Mouse (Mus musculus) embryonic facial prominence, embryonic 15.5 days (tissue): ENCODE measurements around the gene Ppp1r12a. TPM values are rescaled to one million over a fixed set of nuclear protein-coding genes. Genes with fewer than 3 reads are reported as not detected.

ENCODE experiments used
- ATAC-seq: fragments of 200-750 bp; cut with Nextera tagmentation; 2 replicates; pipeline ENCODE4 v1.8.0; 2017; ENCODE audit warnings: low read depth, moderate TSS enrichment; ENCODE audit not compliant: insufficient number of reproducible peaks, low FRiP score, low TSS enrichment
- H3K27ac ChIP-seq: fragments of 300-500 bp; sonication (generic); replicated peaks from 2 replicates; pipeline ENCODE4 v1.5.1; 2015; ENCODE audit warnings: mild to moderate bottlenecking, inconsistent platforms
- H3K27me3 ChIP-seq: fragments of 300-500 bp; sonication (generic); 2 replicates; pipeline ENCODE4 v1.6.1; 2015; ENCODE audit warnings: inconsistent platforms
- H3K36me3 ChIP-seq: fragments of 300-500 bp; sonication (generic); 2 replicates; pipeline ENCODE4 v1.6.1; 2015; ENCODE audit warnings: mild to moderate bottlenecking, inconsistent platforms
- H3K4me1 ChIP-seq: fragments of 300-500 bp; sonication (generic); 2 replicates; pipeline ENCODE4 v1.6.1; 2015; ENCODE audit warnings: inconsistent platforms
- H3K4me2 ChIP-seq: fragments of 300-500 bp; sonication (generic); replicated peaks from 2 replicates; pipeline ENCODE4 v1.6.1; 2015; ENCODE audit warnings: mild to moderate bottlenecking, inconsistent platforms
- H3K4me3 ChIP-seq: fragments of 300-500 bp; sonication (generic); replicated peaks from 2 replicates; pipeline ENCODE4 v1.5.1; 2015; ENCODE audit warnings: mild to moderate bottlenecking, inconsistent platforms
- H3K9ac ChIP-seq: fragments of 300-500 bp; sonication (generic); 2 replicates; pipeline ENCODE4 v1.6.1; 2015; ENCODE audit warnings: inconsistent platforms
- H3K9me3 ChIP-seq: fragments of 300-500 bp; sonication (generic); replicated peaks from 2 replicates; pipeline ENCODE4 v1.6.1; 2016; ENCODE audit warnings: inconsistent platforms
- WGBS: fragments of 180-500 bp; shearing (Covaris S2); methylation state at CpG from one replicate; pipeline ENCODE4 v1.1.7; 2015; 5-methylcytosine and 5-hydroxymethylcytosine counted together
- polyA plus RNA-seq: library from polyadenylated mRNA; unstranded; fragments of >200 nt; fragmentation: Nextera tagmentation; extraction: Ambion mirVana; gene quantifications from 2 replicates; pipeline ENCODE4 v1.2.1, GENCODE M21; 2015

Ppp1r12a gene
- polyA plus RNA-seq, 1 experiment from 2014 or later, result 81.6 TPM

GRCm38 (mm10) chr10:108202126-108202525 is 40.1 kb downstream of the Ppp1r12a start:
- Histone ChIP-seq H3K36me3 (peaks cover 19% of the 10 kb centered on the region; the same call in 1 of the 2 replicates), H3K27ac (no peak overlapping the region), H3K4me2 (no peak overlapping the region), H3K9me3 (no peaks in the 10 kb centered on the region), H3K4me3 (no peak overlapping the region), H3K4me1 (no peaks in the 10 kb centered on the region), H3K9ac (no peak overlapping the region), H3K27me3 (no peaks in the 10 kb centered on the region)
- whole genome bisulfite sequencing, result 84% methylated on average over 4 of the region's 4 CpGs
- no peak for ATAC-seq

DNA sequence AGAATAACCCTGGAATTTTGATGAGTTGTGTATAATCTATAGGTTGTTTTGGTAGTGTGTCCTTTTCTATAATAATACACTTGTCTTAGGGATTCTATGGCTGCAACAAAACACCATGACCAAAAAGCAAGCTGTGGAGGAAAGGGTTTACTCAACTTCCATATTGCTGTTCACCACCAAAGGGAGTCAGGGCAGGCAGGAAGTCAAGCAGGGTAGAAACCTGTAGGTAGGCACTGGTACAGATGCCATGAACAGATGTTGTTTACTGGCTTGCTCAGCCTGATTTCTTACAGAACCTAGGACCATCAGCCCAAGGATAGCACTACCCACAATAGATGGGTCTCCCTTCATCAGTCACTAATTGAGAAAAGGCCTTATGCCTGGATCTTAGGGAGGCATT is 41.4 kb downstream of the Ppp1r12a start:
- no peak for ATAC-seq
- peaks cover 19% of the 10 kb centered on the region; the same call in 1 of the 2 replicates for H3K36me3 ChIP-seq
- no peaks in the 10 kb centered on the region for H3K9me3 ChIP-seq
- H3K4me1 ChIP-seq, result no peaks in the 10 kb centered on the region
- H3K4me2 ChIP-seq, result no peak overlapping the region
- H3K4me3 ChIP-seq, result no peak overlapping the region
- no peaks in the 10 kb centered on the region for H3K27me3 ChIP-seq
- no peak overlapping the region for H3K27ac ChIP-seq
- no peak overlapping the region for H3K9ac ChIP-seq

DNA sequence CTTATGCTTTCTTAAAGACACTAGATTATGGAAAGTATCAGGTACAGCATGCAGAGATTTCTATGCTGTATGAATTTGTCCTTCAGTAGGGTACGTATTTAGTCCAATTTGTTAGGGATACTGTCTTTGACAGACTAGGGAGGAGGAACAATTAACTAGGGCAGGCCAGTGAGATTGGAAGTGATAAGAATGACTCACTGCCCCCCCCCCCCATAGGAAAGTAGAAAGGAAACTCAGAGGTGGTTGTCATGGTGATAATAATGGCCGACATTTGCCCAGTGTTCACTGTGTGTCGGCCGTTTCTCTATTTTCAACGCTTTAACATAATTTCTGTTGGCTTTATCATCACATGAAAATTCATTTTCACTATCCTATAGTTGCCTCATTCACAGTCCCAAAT is 47.4 kb downstream of the Ppp1r12a start:
- Histone ChIP-seq H3K9me3 (no peaks in the 10 kb centered on the region), H3K36me3 (peaks cover 9% of the 10 kb centered on the region; the same call in 1 of the 2 replicates), H3K27ac (no peak overlapping the region), H3K4me1 (no peaks in the 10 kb centered on the region), H3K27me3 (no peaks in the 10 kb centered on the region), H3K9ac (no peak overlapping the region), H3K4me3 (no peak overlapping the region), H3K4me2 (no peak overlapping the region)
- WGBS, result 92% methylated on average over 5 of the region's 5 CpGs
- no peak for ATAC-seq

DNA sequence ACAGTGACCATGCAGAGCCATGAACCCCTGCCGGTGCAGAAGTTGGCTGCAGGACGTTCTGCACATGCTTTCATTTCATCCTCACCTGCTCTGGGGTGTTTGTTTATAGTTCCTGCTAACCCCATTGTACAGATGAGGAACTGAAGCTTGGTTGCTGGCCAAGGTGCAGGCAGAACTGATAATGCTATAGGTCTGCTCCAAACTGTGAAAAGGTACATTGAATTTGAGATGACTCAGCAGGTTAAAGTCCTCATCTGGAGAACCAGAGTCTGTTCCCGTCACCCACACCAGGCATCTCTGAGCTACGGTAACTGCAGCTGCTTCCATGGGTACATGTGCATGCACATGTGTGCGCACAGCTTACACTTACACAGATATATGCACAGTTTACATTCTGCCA is 62.4 kb downstream of the Ppp1r12a start:
- 0 out of 2 replicates have a peak, but pooled peaks cover 8% of the 10 kb centered on the region for H3K36me3 ChIP-seq
- no peaks in the 10 kb centered on the region for H3K27me3 ChIP-seq
- no peaks in the 10 kb centered on the region for H3K4me1 ChIP-seq
- no peak overlapping the region for H3K4me2 ChIP-seq
- WGBS, result 91% methylated on average over 5 of the region's 5 CpGs
- ATAC-seq, result no peak
- no peak overlapping the region for H3K27ac ChIP-seq
- no peak overlapping the region for H3K4me3 ChIP-seq
- no peaks in the 10 kb centered on the region for H3K9me3 ChIP-seq
- no peak overlapping the region for H3K9ac ChIP-seq

GRCm38 (mm10) chr10:108237049-108237448 is 75.1 kb downstream of the Ppp1r12a start:
- H3K9me3 ChIP-seq, result no peaks in the 10 kb centered on the region
- H3K36me3 ChIP-seq, result peaks cover 15% of the 10 kb centered on the region
- 84% methylated on average over 3 of the region's 3 CpGs for whole genome bisulfite sequencing
- no peak overlapping the region for H3K27ac ChIP-seq
- H3K4me3 ChIP-seq, result no peak overlapping the region
- H3K27me3 ChIP-seq, result no peaks in the 10 kb centered on the region
- H3K9ac ChIP-seq, result no peak overlapping the region
- H3K4me1 ChIP-seq, result no peaks in the 10 kb centered on the region
- no peak for ATAC-seq
- no peak overlapping the region for H3K4me2 ChIP-seq

GRCm38 (mm10) chr10:108239061-108239460 is 77.1 kb downstream of the Ppp1r12a start:
- H3K9me3 ChIP-seq, result no peaks in the 10 kb centered on the region
- peaks cover 20% of the 10 kb centered on the region for H3K36me3 ChIP-seq
- no peak overlapping the region for H3K27ac ChIP-seq
- H3K4me3 ChIP-seq, result no peak overlapping the region
- no peak for ATAC-seq
- no peaks in the 10 kb centered on the region for H3K4me1 ChIP-seq
- 80% methylated on average over 10 of the region's 10 CpGs for WGBS
- no peak overlapping the region for H3K4me2 ChIP-seq
- H3K27me3 ChIP-seq, result no peaks in the 10 kb centered on the region
- no peak overlapping the region for H3K9ac ChIP-seq

- H3K27me3 ChIP-seq, result no peaks in the 10 kb centered on the region
- no peaks in the 10 kb centered on the region for H3K9me3 ChIP-seq
- H3K27ac ChIP-seq, result no peak overlapping the region
- no peak for ATAC-seq
- H3K9ac ChIP-seq, result no peak overlapping the region
- H3K4me2 ChIP-seq, result no peak overlapping the region
- no peak overlapping the region for H3K4me3 ChIP-seq
- H3K36me3 ChIP-seq, result peaks cover 24% of the 10 kb centered on the region
- H3K4me1 ChIP-seq, result no peaks in the 10 kb centered on the region
- WGBS, result 88% methylated on average over 12 of the region's 12 CpGs
Observed at GRCm38 (mm10) chr10:108250710-108251109, 88.7 kb downstream of the Ppp1r12a start.

DNA sequence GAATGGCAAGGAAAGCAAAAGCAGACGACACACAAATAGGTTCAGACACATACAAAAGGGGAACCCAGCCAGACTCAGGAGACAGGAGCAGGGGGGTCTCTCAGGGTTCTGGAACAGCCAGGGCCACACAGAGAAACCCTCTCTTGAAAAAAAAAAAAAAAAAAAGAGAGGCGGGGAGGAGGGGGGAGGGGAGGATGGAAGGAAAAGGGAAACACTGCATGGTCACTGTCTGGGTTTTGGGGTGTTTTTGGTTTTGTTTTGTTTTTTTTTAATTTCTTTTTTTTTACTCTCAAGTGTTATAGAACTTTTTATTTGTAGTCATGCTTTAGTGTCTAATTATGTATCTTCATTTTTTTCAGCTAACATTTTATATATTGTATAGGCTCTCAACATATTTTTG is 89.2 kb downstream of the Ppp1r12a start:
- Histone ChIP-seq H3K9ac (no peak overlapping the region), H3K4me3 (no peak overlapping the region), H3K27ac (no peak overlapping the region), H3K9me3 (no peaks in the 10 kb centered on the region), H3K4me2 (no peak overlapping the region), H3K27me3 (no peaks in the 10 kb centered on the region), H3K36me3 (peaks cover 27% of the 10 kb centered on the region), H3K4me1 (no peaks in the 10 kb centered on the region)
- no peak for ATAC-seq
- WGBS, result 75% methylated on average over 1 of the region's 2 CpGs

- ATAC-seq, result no peak
- 87% methylated on average over 7 of the region's 7 CpGs for WGBS
Observed at GRCm38 (mm10) chr10:108255812-108256376, 93.9 kb downstream of the Ppp1r12a start.

GRCm38 (mm10) chr10:108260931-108261330 is 98.9 kb downstream of the Ppp1r12a start:
- no peak for ATAC-seq
- WGBS, result 82% methylated on average over 10 of the region's 10 CpGs
- peaks cover 24% of the 10 kb centered on the region for H3K36me3 ChIP-seq

More at GRCm38 (mm10) chr10:108255812-108256376, 93.9 kb downstream of the Ppp1r12a start:
- no peak overlapping the region for H3K4me2 ChIP-seq
- no peak overlapping the region for H3K9ac ChIP-seq
- no peak overlapping the region for H3K27ac ChIP-seq
- H3K9me3 ChIP-seq, result no peaks in the 10 kb centered on the region
- peaks cover 21% of the 10 kb centered on the region for H3K36me3 ChIP-seq
- H3K4me1 ChIP-seq, result no peaks in the 10 kb centered on the region
- H3K27me3 ChIP-seq, result no peaks in the 10 kb centered on the region
- no peak overlapping the region for H3K4me3 ChIP-seq

DNA sequence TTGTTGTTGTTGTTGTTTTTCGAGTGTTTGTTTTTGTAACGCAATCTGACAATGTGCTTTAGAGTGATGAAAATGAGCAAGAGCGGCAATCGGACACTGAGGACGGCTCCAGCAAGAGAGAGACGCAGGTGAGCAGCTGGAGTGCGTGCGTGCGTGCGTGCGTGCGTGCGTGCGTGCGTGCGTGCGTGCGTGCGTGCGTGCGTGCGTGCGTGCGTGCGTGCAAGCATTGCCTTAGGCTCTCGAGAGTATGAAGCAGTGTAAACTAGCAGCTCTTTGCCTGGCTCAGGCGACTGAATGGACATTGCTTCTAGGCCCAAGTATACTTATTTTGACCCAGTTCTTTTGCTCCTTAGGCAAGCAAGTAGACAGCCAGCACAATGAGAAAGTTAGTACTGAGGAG is 102.6 kb downstream of the Ppp1r12a start:
- H3K36me3 ChIP-seq, result peaks cover 30% of the 10 kb centered on the region
- H3K9me3 ChIP-seq, result no peaks in the 10 kb centered on the region
- no peak for ATAC-seq
- WGBS, result 95% methylated on average over 27 of the region's 27 CpGs
- no peak overlapping the region for H3K9ac ChIP-seq
- no peak overlapping the region for H3K4me2 ChIP-seq
- H3K4me3 ChIP-seq, result no peak overlapping the region
- H3K27me3 ChIP-seq, result no peaks in the 10 kb centered on the region
- H3K4me1 ChIP-seq, result no peaks in the 10 kb centered on the region
- no peak overlapping the region for H3K27ac ChIP-seq

More at GRCm38 (mm10) chr10:108260931-108261330, 98.9 kb downstream of the Ppp1r12a start:
- H3K27me3 ChIP-seq, result no peaks in the 10 kb centered on the region
- no peaks in the 10 kb centered on the region for H3K4me1 ChIP-seq
- H3K27ac ChIP-seq, result no peak overlapping the region
- no peaks in the 10 kb centered on the region for H3K9me3 ChIP-seq
- no peak overlapping the region for H3K4me2 ChIP-seq
- H3K9ac ChIP-seq, result no peak overlapping the region
- no peak overlapping the region for H3K4me3 ChIP-seq

DNA sequence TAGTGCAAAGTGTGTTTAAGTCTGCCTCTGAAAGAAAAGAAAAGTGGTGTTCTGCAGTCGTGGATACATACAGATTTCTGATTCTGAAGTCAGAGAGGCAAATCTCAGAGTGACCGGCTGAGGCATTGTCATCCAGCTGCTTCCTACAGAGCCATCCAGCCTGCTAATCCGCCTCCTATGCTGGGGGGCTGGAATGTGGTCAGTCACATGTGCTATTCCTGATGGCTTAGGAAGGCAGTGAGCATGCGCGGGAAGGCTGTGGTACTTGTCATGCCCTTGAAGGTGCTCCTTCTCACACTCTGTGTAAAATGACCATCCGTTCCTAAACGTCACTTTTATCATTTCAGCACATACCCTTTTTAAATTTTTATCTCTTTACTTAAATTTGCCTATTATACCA is 109.2 kb downstream of the Ppp1r12a start:
- H3K36me3 ChIP-seq, result peaks cover 48% of the 10 kb centered on the region
- 81% methylated on average over 7 of the region's 7 CpGs for WGBS
- ATAC-seq, result no peak

More for the DNA sequence above, 109.2 kb downstream of the Ppp1r12a start:
- no peaks in the 10 kb centered on the region for H3K27me3 ChIP-seq
- no peak overlapping the region for H3K27ac ChIP-seq
- no peaks in the 10 kb centered on the region for H3K4me1 ChIP-seq
- H3K9ac ChIP-seq, result no peak overlapping the region
- H3K4me3 ChIP-seq, result no peak overlapping the region
- H3K9me3 ChIP-seq, result no peaks in the 10 kb centered on the region
- no peak overlapping the region for H3K4me2 ChIP-seq
